In genomic region chr16:13199204-13199603, GRCm38 (mm10) we compare ENCODE assay signal across 26 mouse cellular contexts. TPM values are rescaled to one million over a fixed set of nuclear protein-coding genes. Genes with fewer than 3 reads are reported as not detected.
DNase-seq lines count a peak whose midpoint lies in the region; TF ChIP-seq lines count a peak whose summit lies in the region.
"Had no signal": no experiment of that assay in that cellular context is flagged by ENCODE, and none has a peak within 500 bp of the region (broad histone marks: within the 10 kb centered on the region; RNA-seq: fewer than 3 reads in every experiment).

No protein-coding gene starts in this region.

- peak; percentile 59 for DNase-seq in heart, adult 11 months
- DNase-seq in heart, embryonic 10.5 days (ENCODE audit: low spot score) = no peak
- peak; percentile 23 for DNase-seq in kidney, postnatal 10 days
- DNase-seq in kidney, adult 18-20 months = no peak
- peak; percentile 47 for DNase-seq in embryonic facial prominence, embryonic 10.5 days (ENCODE audit: low spot score)
- no peak for DNase-seq in thymus, postnatal 36 days
- DNase-seq: adrenal gland, postnatal 14 days; cerebellum, adult 11 months; cerebellum, adult 9-10 months; gastrocnemius, postnatal 10 days; kidney, postnatal 25 days; layer of hippocampus, adult 9-11 months; lung, embryonic 14.5 days; lung, postnatal 14 days; right cerebral cortex, postnatal 25 days; thymus, postnatal 25 days had no signal

- H3K4me3 ChIP-seq in heart, embryonic 10.5 days = no peak overlapping the region
- H3K4me3 ChIP-seq in embryonic facial prominence, embryonic 10.5 days = no peak overlapping the region
- no peak overlapping the region for H3K4me3 ChIP-seq in olfactory bulb, adult 2 months (ENCODE audit: insufficient read depth, low read depth, low read length)
- H3K4me3 ChIP-seq: erythroblast, embryonic 14.5 days; heart, embryonic 15.5 days; hindbrain, embryonic 12.5 days; limb, embryonic 12.5 days; liver, embryonic 15.5 days; midbrain, embryonic 10.5 days; midbrain, embryonic 15.5 days; neural tube, embryonic 15.5 days; stomach, embryonic 15.5 days had no signal

- WGBS in heart, embryonic 10.5 days = 20% methylated on average over 2 of the region's 2 CpGs
- 9% methylated on average over 2 of the region's 2 CpGs for WGBS in embryonic facial prominence, embryonic 10.5 days
- 21% methylated on average over 2 of the region's 2 CpGs for WGBS in olfactory bulb, adult 2 months

- no peak for TF ChIP-seq CTCF in olfactory bulb, adult 2 months (IDR thresholded peaks at IDR 0.05; ENCODE audit: insufficient read depth, low read depth, low read length)

- H3K27me3 ChIP-seq in heart, embryonic 10.5 days (ENCODE audit: insufficient read depth, poor library complexity, severe bottlenecking) = no peaks in the 10 kb centered on the region
- H3K27me3 ChIP-seq in embryonic facial prominence, embryonic 10.5 days (replicated peaks; ENCODE audit: low read depth, poor library complexity, severe bottlenecking) = no peaks in the 10 kb centered on the region; the same call in none of the 2 replicates
- H3K27me3 ChIP-seq: heart, embryonic 15.5 days; hindbrain, embryonic 12.5 days; limb, embryonic 12.5 days; liver, embryonic 15.5 days; midbrain, embryonic 15.5 days; neural tube, embryonic 15.5 days; stomach, embryonic 15.5 days had no signal

- H3K36me3 ChIP-seq in heart, embryonic 10.5 days = no peaks in the 10 kb centered on the region
- no peaks in the 10 kb centered on the region for H3K36me3 ChIP-seq in embryonic facial prominence, embryonic 10.5 days (replicated peaks)
- H3K36me3 ChIP-seq: heart, embryonic 15.5 days; hindbrain, embryonic 12.5 days; limb, embryonic 12.5 days; liver, embryonic 15.5 days; midbrain, embryonic 10.5 days; midbrain, embryonic 15.5 days; neural tube, embryonic 15.5 days; stomach, embryonic 15.5 days had no signal

- no peak overlapping the region for H3K27ac ChIP-seq in heart, embryonic 10.5 days
- peak overlapping the region; percentile 30; the same call in 1 of the 2 replicates for H3K27ac ChIP-seq in embryonic facial prominence, embryonic 10.5 days (replicated peaks)
- H3K27ac ChIP-seq in olfactory bulb, adult 2 months (ENCODE audit: insufficient read depth, low read depth, low read length) = peak overlapping the region; percentile 99
- H3K27ac ChIP-seq: heart, embryonic 15.5 days; hindbrain, embryonic 12.5 days; limb, embryonic 12.5 days; liver, embryonic 15.5 days; midbrain, embryonic 10.5 days; midbrain, embryonic 15.5 days; neural tube, embryonic 15.5 days; stomach, embryonic 15.5 days had no signal

- no peak for TF ChIP-seq POLR2A in olfactory bulb, adult 2 months (IDR thresholded peaks at IDR 0.05; ENCODE audit: insufficient read depth, low read depth, low read length)

- H3K4me1 ChIP-seq in heart, embryonic 10.5 days = peaks cover 33% of the 10 kb centered on the region
- H3K4me1 ChIP-seq in embryonic facial prominence, embryonic 10.5 days = peaks cover 32% of the 10 kb centered on the region
- peaks cover 33% of the 10 kb centered on the region for H3K4me1 ChIP-seq in olfactory bulb, adult 2 months (ENCODE audit: control insufficient read depth, insufficient read depth, low read length)
- H3K4me1 ChIP-seq: liver, embryonic 15.5 days had no signal

- H3K9me3 ChIP-seq in heart, embryonic 10.5 days = no peaks in the 10 kb centered on the region
- H3K9me3 ChIP-seq in embryonic facial prominence, embryonic 10.5 days = no peaks in the 10 kb centered on the region
- H3K9me3 ChIP-seq: heart, embryonic 15.5 days; hindbrain, embryonic 12.5 days; limb, embryonic 12.5 days; liver, embryonic 15.5 days; midbrain, embryonic 10.5 days; midbrain, embryonic 15.5 days; neural tube, embryonic 15.5 days; stomach, embryonic 15.5 days had no signal

RNA-seq across cellular contexts. Expression of gene Mrtfb, which starts 57.1 kb away (rescaled TPM):
- polyA plus RNA-seq in heart, embryonic 10.5 days (2016; fragmentation: Nextera tagmentation; extraction: Ambion mirVana) = 13.7 and 20.4 TPM in 2 replicates
- 21.3 and 22.2 TPM in 2 replicates for polyA plus RNA-seq in embryonic facial prominence, embryonic 10.5 days (2016; fragmentation: Nextera tagmentation; extraction: Ambion mirVana)
- polyA plus RNA-seq in olfactory bulb, adult 2 months (2012; ENCODE audit: insufficient read depth, insufficient read length, low replicate concordance, missing spikeins) = 36.5 TPM in 1 of 2 replicates, not detected in the other

Comparison
In these comparisons a context has a peak if more than half of its experiments do, and no peak if none do; other contexts are left out.
1. DNase-seq: peak in heart, adult 11 months (single experiment), kidney, postnatal 10 days (single experiment) and embryonic facial prominence, embryonic 10.5 days (single experiment); none in heart, embryonic 10.5 days (single experiment), kidney, adult 18-20 months (single experiment) and thymus, postnatal 36 days (0 of 2).